Mouse (Mus musculus): ENCODE data around the gene 4930470P17Rik.

4930470P17Rik gene

DNA sequence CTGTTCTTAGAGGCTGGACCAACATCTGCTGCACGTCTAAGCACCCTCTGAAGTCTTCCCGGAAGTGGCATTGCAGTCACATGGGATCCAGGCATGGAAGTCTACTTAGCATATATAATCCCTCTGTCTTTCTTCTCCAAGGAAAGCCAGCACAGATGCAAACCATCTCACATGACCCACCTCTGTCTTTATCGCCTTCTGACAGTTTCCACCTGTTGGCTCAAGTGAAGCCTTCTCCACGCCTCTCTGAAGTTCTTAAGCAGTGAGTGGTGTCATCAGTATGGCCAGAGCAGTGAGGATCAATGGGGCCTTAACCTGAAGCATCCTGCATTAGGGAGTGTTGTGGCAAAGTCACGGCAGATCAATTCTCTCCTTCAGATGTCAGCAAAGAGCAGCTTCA, 23.2 kb downstream of the 4930470P17Rik start:
- no peak for DNase-seq

DNA sequence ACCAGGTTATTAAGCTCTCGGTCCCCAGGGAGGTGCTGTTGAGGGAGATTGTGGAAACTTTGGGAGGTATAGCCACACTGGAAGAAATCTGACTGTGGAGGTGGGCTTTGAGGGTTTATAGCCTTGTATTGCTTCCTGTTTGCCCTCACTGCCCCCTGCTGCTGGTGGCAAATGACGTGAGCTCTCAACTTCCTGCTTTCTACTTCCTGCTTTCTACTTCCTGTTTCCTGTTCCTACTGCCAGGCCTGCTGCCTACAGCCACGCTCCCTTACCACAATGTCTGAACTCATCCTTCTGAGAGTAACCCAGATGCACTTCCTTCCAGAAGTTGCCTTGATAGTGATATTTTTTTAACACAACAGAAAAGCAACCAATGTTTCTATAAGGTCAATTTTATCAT, 24.3 kb downstream of the 4930470P17Rik start:
- DNase-seq: no peak

DNA sequence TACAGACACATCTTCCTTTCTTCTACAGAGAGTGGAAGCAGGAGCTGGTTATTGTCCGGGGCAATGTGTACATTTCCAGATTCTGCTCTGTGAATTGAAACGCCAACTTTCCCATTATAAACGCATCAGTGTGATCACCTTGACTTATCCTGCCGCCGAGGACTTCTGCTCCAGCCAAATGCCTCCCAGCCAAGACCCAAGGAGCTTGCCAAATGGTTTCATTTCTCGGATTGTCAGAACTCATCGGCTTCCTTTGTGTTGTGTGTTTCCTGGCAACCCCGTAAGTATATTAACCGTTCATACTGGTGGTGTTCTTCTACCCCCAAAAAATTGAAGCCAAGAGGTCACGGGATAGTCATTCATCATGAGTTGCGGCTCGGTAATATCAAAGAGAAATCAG, 25.7 kb downstream of the 4930470P17Rik start:
- DNase-seq: no peak

DNA sequence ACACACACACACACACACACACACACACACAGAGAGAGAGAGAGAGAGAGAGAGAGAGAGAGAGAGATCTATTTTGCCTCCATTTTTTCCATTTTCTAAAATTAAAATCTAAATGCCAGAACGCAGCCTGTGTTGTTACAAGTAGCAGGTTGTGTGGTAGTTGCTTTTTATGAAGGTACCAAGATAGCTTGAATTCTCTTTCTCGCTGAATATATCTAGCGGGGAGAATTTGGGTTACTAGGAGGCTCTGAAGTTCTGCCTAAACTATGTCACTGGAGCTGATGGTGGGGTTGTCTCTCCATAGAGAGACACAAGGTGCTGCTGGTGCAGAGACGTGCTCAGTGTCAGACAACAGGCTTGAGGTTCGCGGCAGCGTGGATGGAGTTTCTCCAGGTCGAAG, 36.8 kb downstream of the 4930470P17Rik start:
- no peak for DNase-seq

GRCm38 (mm10) chr2:170563956-170564855, 37.6 kb downstream of the 4930470P17Rik start:
- DNase-seq: no peak

GRCm38 (mm10) chr2:170552088-170552487, 49.7 kb downstream of the 4930470P17Rik start:
- no peak for DNase-seq

- DNase-seq: no peak
These were observed 51.6 kb downstream of the 4930470P17Rik start for GRCm38 (mm10) chr2:170550240-170550639.

DNA sequence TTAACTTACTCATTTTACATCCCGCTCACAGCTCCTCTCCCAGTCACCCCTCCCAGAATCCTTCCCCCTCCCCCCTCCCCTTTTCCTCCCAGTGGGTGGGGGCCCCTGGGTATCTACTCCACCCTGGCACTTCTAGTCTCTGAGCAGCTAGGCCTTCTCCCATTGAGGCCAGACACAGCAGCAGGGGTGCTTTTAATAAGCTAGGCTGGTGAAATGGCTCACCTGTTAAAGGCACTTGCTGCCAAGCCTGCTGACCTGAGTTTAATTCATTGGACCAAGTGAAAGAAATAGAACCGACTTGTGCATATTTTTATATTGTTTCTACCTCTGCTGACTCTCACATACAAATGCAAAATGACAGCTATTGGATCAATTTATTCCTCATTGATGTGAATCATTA, 52.7 kb downstream of the 4930470P17Rik start:
- peak; percentile 86 for DNase-seq

DNA sequence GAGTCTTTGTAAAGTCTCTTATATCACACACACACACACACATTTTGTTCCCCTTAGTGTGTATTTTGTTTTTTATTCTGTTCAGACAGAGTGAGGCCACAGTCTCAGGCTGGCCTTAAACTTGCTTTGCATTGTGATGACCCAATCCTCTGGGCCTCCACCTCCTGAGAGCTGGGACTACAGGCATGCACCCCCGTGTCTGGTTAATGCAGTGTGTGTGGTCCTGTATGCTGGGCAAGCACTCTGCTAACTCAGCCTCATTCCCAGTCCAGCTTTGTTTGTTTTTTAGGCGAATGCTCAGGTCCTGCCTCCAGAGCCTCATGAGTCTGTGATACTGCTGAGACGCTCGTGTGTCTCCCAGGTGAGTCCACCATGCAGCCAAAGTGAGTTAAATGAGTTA, 53.8 kb downstream of the 4930470P17Rik start:
- no peak for DNase-seq

- DNase-seq: peak; percentile 85
These were observed 54.3 kb downstream of the 4930470P17Rik start for GRCm38 (mm10) chr2:170547526-170547925.

GRCm38 (mm10) chr2:170545745-170546144, 56.1 kb downstream of the 4930470P17Rik start:
- DNase-seq: no peak

GRCm38 (mm10) chr2:170544950-170545349, 56.9 kb downstream of the 4930470P17Rik start:
- peak; percentile 74 for DNase-seq

DNA sequence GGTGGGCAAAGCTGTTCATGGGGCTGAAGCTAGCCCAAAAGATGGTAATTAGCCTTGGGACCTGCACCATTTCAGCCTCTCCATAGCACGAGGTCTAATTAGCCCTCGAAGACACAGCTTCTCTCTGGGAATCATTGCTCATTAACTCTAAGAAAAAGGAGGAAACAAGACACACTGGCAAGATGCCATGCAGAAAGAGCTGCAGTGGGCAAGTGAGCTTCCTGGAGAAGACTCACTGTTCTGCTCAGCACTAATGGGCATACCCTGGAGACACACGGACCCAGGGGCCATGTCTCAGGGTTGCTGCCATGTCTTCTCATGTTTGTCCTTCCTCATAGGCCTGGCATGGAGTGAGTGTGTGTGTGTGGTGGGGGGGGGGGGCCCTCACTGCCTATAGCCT, 57.7 kb downstream of the 4930470P17Rik start:
- DNase-seq: peak; percentile 75

DNA sequence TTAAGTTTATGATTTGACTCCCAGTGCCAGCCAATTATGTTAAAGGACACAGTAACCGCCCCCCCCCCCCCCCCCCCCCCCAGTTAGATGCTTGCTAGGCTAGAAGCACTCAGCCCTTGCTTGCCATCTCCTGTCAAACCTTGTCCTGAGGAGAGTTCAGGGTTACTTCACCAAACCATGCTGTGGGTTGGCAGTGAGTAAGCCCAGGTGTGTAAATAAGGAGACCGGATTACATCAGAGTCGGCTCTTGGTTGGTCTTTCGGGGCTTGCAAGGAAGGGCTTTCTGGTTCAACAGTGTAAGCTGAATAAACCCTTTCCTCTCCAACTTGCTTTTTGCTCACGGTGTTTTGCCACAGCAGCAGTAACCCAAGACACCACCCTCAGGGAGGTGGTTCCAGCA, 58.2 kb downstream of the 4930470P17Rik start:
- DNase-seq: no peak

DNA sequence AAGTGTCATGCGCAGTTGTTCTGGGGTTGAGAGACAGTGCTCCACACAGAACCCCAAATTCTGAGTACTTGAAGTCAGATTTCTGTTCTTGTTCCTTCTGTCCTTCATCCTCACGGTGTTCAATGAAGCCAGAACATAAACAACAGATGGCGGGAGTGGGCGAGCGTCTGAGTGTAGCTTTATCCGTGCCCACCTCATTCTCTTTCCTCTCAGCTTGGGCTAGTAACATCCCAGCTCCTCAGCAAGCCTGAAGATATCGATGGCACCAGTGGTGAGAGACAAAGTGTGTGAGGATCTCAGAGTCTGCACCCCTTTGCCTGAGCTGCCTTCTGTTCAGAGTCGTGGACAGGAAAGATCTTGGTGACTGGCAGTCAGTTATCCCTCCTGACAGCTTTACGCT, 62.6 kb downstream of the 4930470P17Rik start:
- no peak for DNase-seq

DNA sequence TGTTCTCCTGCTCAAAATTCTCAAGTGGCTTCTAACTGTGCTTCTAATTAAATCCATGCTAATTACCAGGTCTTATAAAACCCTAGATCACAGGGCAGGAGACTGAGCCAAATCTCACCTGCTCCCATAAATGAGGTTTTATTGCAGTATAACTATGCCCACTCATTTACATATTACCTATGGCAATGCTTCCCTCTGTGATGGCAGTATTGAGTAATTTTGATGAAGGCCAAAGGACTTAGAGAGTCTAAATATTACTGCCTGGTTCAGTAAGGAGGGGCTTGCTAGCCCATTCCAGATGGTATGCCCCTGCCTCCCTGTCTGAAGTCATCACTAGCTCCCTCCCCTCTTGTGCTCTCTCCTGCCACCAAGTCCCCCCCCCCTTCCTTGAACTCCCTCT, 66.0 kb downstream of the 4930470P17Rik start:
- no peak for DNase-seq

DNA sequence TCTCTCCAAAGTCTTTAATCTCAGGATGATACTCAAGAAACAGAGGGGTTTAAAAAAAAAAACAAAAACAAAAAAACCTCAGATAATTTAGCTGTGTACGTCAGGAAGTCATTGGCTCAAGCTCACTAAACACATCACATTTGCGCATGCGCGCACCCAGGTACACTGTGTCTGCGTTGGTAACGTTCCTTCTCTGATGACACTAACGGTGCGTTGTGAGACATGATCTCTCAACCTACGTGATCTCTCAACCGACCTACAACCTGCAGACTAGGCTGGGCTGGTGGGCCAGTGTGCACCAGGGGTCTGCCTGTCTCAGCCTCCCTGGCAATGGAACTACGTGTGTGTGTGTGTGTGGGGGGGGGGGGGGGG, 67.0 kb downstream of the 4930470P17Rik start:
- no peak for DNase-seq

- no peak for DNase-seq
These were observed 67.6 kb downstream of the 4930470P17Rik start for GRCm38 (mm10) chr2:170534116-170534802.

GRCm38 (mm10) chr2:170530256-170530655, 71.6 kb downstream of the 4930470P17Rik start:
- DNase-seq: no peak

GRCm38 (mm10) chr2:170529766-170530165, 72.1 kb downstream of the 4930470P17Rik start:
- no peak for DNase-seq

All from kidney, adult 9 months (tissue).